Mouse (Mus musculus) inflammation-experienced regulatory T-cells, adult 6 months (primary cell): Measurements from ENCODE around the gene Cdc42ep4. TPM values are rescaled to one million over a fixed set of nuclear protein-coding genes. Genes with fewer than 3 reads are reported as not detected.
A peak's percentile ranks its signal among the peaks of the same experiment; 100 is the strongest.

Experiments
- ATAC-seq: one replicate; pipeline ENCODE4 v1.8.0; 2017
- polyA plus RNA-seq, 3 experiments: library from polyadenylated mRNA; unstranded; fragments of 100-300 nt; shearing (Covaris generic); gene quantifications; one replicate each; pipeline ENCODE4 v1.2.1; 2017

The Cdc42ep4 gene
- polyA plus RNA-seq, 3 experiments from 2014 or later, result 1.2 to 2.9 (median 1.5) TPM

DNA sequence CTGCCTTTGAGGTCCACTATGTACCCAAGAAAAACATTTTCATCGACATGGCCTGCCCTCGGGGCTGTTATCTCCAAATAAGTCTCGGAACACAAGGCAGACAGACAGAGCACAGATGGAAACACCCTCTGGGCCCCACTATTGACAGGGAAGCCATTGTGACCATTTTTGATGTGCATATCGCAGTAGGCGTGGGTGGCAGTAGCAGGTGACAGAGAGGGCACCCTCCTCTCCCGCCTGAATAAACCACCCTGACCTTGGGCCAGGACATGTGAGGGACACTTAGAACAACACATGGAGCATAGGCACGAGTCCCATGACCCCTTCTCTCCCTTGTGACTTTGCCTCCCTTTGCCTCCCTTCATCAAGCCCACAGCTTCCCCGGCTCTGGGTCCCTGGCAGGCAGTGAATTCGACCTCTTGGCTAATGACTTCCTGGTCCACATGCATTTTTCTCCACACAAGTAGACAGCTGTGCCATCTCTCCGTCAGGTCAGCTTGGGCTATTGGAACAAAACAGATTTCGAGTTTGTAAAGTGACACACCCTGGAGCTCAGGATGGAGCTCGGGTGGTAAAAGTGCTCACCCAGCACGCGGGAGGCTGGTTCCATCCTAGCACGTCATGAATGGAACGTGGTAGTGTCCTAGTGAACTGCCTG lies 33.8 kb downstream of the Cdc42ep4 start:
- no peak for ATAC-seq

GRCm38 (mm10) chr11:113716132-113716531 lies 35.5 kb downstream of the Cdc42ep4 start:
- no peak for ATAC-seq

DNA sequence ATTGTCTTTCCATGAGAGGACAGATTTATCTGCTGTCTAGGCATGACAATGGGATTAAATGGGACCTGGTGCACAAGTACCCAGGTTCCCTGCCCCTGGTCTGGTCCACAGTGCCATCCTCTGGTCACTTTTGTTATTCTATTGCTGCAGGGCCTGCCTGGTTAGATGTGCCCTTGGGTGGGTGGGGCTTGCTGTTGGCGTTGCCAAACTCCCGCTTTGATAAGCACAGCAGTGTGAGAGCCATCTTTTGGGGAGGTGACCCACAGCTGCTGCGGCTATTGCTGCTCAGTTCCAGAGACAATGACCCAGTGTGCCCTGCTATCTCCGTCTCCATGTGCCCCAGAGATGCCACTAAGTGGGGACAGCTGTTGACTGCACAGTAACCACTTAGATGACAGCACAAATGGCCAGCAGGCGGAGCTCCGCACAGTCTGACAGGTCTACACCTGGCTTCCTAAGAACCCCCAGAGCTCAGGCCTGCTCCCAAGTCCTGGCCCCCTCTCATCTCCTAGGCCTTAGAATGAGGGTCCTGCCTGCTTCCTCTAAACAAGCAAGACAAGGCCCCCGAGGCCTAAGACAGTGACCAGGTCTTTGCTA lies 36.5 kb downstream of the Cdc42ep4 start:
- ATAC-seq, result no peak

DNA sequence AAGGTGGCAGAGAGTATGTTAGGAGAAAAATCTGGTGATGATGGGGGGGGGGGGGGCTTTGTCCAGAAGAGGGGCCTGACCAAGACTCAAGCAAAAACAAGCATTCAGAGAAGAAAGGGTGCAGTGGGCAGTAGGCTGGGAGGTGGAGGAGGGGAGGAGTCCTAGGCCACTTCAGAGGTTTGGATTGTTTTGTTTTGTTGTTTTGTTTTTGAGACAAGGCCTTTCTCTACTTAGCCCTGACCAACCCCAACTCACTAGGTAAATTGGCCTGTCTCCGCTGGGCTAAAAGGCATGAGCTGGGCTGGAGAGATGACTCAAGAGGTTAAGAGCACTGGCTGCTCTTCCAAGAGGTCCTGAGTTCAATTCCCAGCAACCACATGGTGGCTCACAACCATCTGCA lies 40.6 kb downstream of the Cdc42ep4 start:
- no peak for ATAC-seq

GRCm38 (mm10) chr11:113710257-113710777 lies 41.4 kb downstream of the Cdc42ep4 start:
- no peak for ATAC-seq

DNA sequence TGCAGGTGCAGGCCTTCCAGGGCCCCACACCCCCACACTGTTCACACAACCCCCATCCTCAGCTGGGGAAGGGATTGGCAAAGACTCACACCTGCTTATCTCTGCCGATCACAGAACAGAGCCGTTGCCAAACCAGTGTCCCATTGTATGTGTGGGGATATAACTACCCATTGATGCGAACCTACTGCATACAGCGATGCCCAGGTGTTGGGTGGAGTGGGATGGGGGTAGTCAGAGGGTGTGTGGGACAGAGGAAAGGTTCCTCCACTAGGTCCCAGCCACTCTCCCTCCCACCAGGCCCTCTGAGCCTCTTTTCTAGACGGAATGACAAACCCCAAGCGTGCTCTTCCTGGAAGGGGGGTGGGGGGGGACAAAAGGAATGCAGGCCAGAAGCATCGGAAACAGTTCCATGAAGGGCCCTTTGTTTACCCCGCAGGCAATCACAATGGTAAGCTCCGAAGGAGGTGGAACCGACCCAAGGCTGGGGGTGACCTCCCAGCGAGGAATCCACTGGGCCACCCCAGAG lies 41.9 kb downstream of the Cdc42ep4 start, which contains the start of gene Cpsf4l:
Gene Cpsf4l, minus strand, starts transcription at position 287 of the 526 bp plus-strand sequence.
- ATAC-seq, result no peak

DNA sequence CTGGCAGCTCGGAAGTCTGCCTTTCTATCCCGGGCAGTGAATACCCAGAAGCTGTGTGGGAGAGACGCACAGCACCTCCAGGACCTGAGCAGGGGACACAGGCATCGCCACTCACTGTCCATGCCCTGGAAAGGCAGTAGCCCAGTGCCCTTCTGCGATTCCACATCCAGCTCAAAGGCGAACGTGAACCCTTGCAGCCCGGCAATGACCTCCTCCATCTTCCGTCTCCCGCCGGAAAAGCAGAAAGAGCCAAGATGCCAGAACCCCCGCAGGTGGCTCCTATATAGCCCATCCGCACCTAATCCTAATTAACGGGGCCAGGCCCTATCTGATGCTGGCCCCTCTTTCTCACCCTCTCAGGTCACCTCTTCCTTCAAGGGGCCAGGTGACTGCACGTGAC lies 42.4 kb downstream of the Cdc42ep4 start:
- ATAC-seq, result no peak

- no peak for ATAC-seq
Measured at GRCm38 (mm10) chr11:113708629-113709213, 43.0 kb downstream of the Cdc42ep4 start.

DNA sequence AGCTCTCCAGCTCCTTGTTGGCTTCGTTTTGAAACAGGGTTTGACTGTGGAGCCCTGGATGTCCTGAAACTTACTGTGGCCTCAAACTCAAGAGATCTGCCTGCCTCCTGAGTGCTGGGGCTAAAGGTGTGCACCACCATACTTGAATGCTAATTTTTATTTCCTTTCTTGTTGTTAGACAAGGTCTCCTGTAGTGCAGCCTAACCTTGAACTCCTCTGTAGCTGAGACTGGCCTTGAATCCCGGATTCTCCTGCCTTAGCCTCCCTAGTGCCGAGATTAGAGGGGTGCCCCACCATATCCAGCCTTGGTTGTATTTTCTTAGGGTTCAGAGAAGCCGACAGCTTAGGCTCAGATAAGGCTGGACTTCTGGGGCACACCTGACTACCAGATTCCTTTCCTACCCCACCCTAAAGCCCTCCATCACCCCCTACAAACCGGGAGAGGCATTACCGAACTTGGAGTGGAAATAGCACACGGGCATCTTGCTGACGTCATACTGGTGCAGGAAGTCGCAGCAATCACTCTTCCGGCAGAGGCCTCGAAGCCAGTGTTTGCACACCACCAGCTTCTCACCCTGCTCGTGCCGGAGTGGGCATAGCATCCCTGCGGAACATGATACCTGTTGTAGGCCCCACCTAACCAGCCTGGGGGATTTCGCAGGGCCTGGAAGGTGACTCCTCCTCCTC lies 45.6 kb downstream of the Cdc42ep4 start:
- no peak for ATAC-seq

- ATAC-seq, result peak; percentile 69
Measured at GRCm38 (mm10) chr11:113703758-113704157, 47.9 kb downstream of the Cdc42ep4 start.

DNA sequence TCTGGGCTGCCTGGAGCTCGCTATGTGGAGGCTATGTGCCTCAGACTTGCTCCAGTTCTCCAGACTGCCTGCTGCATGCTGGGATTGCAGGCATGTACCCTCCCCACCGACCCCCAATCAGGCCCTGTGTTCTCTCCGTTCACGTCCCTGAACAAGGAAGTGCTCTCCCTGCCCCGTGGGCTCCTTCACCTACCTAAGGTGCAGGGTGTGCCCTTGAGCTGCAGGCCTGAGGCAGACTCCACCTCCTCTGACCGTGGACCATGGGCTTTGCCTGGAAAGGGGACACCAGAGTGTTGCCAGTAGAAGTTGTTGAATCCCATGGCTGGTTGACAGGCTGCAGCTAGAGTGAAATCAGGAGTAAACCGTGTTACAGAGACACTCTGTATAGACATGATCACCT lies 52.0 kb downstream of the Cdc42ep4 start:
- ATAC-seq, result no peak

DNA sequence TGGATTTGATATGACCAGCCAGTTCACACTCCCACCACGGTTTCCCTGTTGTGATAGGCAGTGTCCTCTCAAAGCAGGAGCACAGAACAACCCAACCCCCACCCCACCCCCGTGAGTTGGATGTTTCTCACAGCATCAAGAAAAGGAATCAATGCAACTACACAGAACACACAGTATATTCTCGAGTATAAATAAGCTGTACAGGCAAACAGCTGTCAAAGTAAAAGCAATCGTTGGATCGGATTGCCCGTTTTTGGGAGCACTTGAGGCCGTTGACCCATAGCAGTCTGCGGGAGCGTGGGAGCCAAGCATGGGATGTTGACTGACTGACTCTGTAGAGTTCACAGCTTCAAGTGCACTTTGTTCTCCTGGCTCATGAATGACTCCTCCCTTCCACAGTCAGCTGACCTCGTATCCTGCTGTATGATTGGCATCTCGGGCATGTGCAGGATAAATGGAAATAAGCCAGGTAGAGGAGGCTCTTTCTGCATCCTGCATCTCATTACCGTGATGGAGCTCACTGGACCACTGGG lies 53.6 kb downstream of the Cdc42ep4 start:
- ATAC-seq, result no peak

GRCm38 (mm10) chr11:113697571-113697970 lies 54.1 kb downstream of the Cdc42ep4 start:
- ATAC-seq, result no peak

- no peak for ATAC-seq
Measured at GRCm38 (mm10) chr11:113691851-113692250, 59.8 kb downstream of the Cdc42ep4 start.

DNA sequence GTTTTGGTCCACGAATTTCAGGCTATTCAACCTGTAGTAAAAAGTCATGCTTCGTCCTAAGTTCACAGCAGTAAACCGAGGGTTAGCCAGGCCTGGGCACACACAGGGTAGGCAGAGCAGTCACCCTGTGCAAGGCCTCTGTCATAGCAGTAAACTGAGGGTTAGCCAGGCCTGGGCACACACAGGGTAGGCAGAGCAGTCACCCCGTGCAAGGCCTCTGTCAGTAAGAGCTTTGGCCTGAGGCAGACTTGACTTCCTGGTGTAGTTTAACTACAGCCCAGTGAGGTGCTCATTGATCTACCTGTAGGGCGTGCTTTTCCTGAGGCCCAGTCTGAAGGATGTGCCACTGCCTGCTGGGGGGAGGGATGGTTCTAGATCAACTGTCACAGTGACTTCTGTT lies 60.4 kb downstream of the Cdc42ep4 start:
- ATAC-seq, result no peak

DNA sequence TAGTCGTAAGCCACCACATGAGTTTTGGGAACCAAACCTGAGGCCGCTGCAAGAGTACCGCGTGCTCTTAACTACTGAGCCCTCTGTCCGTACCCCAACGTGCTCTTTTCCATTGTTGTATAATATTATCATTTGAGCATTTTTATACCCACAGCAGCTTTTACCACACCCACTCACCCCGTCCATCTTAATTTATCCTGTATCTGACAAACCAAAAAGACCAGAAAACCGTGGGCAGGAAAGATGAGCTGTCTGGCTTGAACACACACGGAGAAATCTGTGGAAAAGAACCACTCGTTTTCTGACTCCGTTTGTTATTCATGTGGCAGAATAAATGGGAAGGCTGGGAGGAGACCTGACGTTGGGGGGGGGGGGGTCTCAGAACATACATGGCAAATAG lies 61.2 kb downstream of the Cdc42ep4 start:
- no peak for ATAC-seq

DNA sequence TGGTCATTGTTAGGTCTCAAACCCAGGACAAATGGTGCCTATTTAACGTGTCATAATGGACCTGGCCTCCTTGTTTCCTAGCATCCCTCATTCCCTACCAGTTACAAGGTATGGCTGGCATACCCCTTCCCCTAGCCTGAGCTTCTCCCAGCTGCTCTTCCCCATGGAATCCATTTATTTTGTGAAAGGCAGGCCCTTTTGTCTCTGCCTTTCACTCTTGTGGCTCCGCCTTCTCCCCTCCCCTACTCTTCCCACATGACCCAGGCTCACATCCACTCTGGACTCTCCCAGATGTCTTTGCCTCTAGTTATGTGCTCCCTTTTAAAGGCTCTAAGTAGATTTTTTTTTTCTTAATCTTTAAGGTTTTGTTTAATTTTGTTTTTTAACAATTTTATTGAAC lies 64.7 kb downstream of the Cdc42ep4 start:
- no peak for ATAC-seq

DNA sequence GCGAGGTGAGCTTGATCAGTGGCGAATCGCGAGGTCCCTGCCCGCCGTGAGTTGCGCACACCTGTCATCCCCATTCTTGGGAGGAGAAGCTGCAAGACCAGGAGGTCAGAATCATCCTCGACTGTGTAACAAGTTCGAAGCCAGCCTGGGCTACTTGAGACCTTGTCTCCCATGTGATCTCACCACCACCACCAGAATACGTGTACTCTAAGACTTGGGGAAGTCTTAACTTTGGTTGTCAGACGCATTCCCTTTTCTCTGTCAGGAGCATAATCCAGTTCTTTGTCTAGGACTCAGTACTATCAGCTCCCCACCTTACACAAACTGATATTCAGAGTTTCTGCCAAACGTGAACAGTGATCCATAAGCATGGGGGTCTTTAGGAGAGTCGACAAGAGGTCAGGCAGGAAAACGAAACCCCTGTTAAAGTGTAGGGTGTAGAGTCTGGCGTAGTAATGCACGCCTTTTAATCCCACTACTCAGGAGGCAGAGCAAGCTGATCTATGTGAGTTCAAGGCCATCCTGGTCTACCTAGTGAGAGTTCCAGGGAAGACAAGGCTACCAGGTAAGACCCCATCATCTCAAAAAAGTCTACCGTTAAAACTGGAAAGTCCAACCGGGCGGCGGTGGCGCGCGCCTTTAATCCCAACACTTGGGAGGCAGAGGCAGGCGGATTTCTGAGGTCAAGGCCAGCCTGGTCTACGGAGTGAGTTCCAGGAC lies 66.8 kb downstream of the Cdc42ep4 start:
- peak; percentile 12 for ATAC-seq

DNA sequence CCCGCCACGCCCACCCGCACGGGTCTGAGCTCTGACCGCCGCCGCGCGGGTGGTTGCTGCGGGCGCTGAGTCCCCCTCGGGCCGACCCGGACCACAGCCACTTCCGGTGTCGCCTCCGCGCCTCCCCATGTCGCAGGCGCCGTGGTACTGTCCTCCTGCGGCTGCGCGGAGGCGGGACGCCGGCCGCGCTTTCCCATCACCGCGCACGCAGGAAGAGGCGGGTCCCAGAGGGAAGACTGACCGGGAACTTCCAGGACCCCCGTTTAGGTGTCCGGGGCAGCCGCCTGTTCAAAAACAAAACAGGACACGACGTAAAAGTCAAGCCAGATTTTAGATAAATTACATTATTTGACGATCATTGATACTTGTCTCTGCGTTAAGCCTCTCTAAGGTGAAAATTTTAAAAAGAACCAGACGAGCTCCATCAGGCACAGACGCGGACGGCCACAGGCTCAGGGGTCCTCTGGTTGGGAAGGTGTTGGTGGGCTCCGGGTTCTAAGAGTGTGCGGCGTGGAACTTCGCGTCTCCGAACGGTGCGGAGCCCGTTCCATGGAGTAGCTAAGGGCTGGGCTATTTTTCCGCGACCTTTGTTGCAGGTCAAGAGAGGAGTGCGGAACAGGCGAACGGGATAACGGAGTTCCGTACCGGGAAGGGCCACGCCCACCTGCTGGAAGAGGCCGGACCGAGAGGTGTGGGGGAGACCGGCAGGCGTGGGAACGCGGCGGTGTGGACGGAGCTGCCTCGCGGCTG lies 67.5 kb downstream of the Cdc42ep4 start, which contains the start of the genes Fam104a and D11Wsu47e:
Gene Fam104a, minus strand, starts transcription at position 199 of the 750 bp plus-strand sequence.
Gene D11Wsu47e, plus strand, starts transcription at position 456 of the 750 bp plus-strand sequence.
- peak; percentile 89 for ATAC-seq

DNA sequence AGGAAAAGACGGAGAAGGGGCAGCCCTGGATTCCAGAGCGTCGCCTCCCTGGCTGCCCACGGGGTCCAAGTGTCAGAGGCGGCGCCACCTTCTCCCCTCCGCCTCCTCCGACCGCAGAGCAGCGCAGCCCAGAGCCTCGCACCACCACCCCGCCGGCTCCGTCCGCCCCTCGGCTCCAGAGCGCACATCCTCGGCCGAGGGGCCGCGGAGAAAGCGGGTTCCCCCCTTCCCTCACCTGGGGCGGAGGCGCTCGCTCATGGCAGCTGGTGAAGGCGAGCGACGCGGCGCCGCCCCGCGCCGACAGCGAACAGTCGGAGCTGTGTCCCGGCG lies 68.1 kb downstream of the Cdc42ep4 start:
- ATAC-seq, result peak; percentile 38
